In genomic region chr4:89475848-89476247, GRCm38 (mm10) we compare ENCODE assay signal across 14 mouse cellular contexts.
A peak's percentile ranks its signal among the peaks of the same experiment; 100 is the strongest.
DNase-seq lines count a peak whose midpoint lies in the region; ATAC-seq and TF ChIP-seq lines count a peak whose summit lies in the region.
"Had no signal": no experiment of that assay in that cellular context is flagged by ENCODE, and none has a peak within 500 bp of the region (broad histone marks: within the 10 kb centered on the region; RNA-seq: fewer than 3 reads in every experiment).

No protein-coding gene starts in this region.

- no peak overlapping the region for H3K27ac ChIP-seq in stomach, postnatal 0 days (replicated peaks)
- H3K27ac ChIP-seq in forebrain, embryonic 16.5 days (ENCODE audit: low read length) = no peak overlapping the region
- H3K27ac ChIP-seq: heart, embryonic 13.5 days; hindbrain, postnatal 0 days; limb, embryonic 10.5 days; midbrain, embryonic 15.5 days had no signal

- no peaks in the 10 kb centered on the region for H3K27me3 ChIP-seq in stomach, postnatal 0 days (ENCODE audit: control insufficient read depth, insufficient read depth, low read length)
- H3K27me3 ChIP-seq in forebrain, embryonic 16.5 days (replicated peaks; ENCODE audit: control insufficient read depth, insufficient read depth, low read length) = no peaks in the 10 kb centered on the region
- H3K27me3 ChIP-seq: heart, embryonic 13.5 days; midbrain, embryonic 15.5 days had no signal

- TF ChIP-seq EP300 in stomach, postnatal 0 days (optimal IDR thresholded peaks at IDR 0.05) = no peak

- no peak overlapping the region for H3K4me3 ChIP-seq in stomach, postnatal 0 days (ENCODE audit: low read depth, low read length)
- H3K4me3 ChIP-seq in forebrain, embryonic 16.5 days (replicated peaks; ENCODE audit: low read length) = no peak overlapping the region
- H3K4me3 ChIP-seq: heart, embryonic 13.5 days; limb, embryonic 10.5 days; midbrain, embryonic 15.5 days had no signal

- 57% methylated on average over 3 of the region's 3 CpGs for WGBS in stomach, postnatal 0 days
- 75% methylated on average over 3 of the region's 3 CpGs for WGBS in forebrain, embryonic 16.5 days

- no peak overlapping the region for H3K9ac ChIP-seq in stomach, postnatal 0 days (ENCODE audit: low read length)
- H3K9ac ChIP-seq in forebrain, embryonic 16.5 days (replicated peaks; ENCODE audit: low read depth, low read length) = no peak overlapping the region
- H3K9ac ChIP-seq: heart, embryonic 13.5 days; midbrain, embryonic 15.5 days had no signal

- no peak overlapping the region for H3K4me2 ChIP-seq in stomach, postnatal 0 days (replicated peaks; ENCODE audit: low read depth)
- no peak overlapping the region for H3K4me2 ChIP-seq in forebrain, embryonic 16.5 days (ENCODE audit: low read length)
- H3K4me2 ChIP-seq: heart, embryonic 13.5 days; midbrain, embryonic 15.5 days had no signal

- no peak for TF ChIP-seq CTCF in stomach, postnatal 0 days (IDR thresholded peaks at IDR 0.05; ENCODE audit: low read depth)

- ATAC-seq in stomach, postnatal 0 days (ENCODE audit: low FRiP score, low TSS enrichment) = 0 out of 2 replicates have a peak, but pooled peaks have one; percentile 51
- no peak for ATAC-seq in forebrain, embryonic 16.5 days
- ATAC-seq: hindbrain, postnatal 0 days; midbrain, embryonic 15.5 days had no signal

- H3K9me3 ChIP-seq in stomach, postnatal 0 days (ENCODE audit: control insufficient read depth, low read length) = no peaks in the 10 kb centered on the region
- H3K9me3 ChIP-seq in forebrain, embryonic 16.5 days (ENCODE audit: control insufficient read depth, low read length) = no peaks in the 10 kb centered on the region
- H3K9me3 ChIP-seq: heart, embryonic 13.5 days; limb, embryonic 10.5 days; midbrain, embryonic 15.5 days had no signal

- H3K4me1 ChIP-seq in stomach, postnatal 0 days (replicated peaks; ENCODE audit: control insufficient read depth, insufficient read depth) = peaks cover 3% of the 10 kb centered on the region; the same call in 1 of the 2 replicates
- no peaks in the 10 kb centered on the region for H3K4me1 ChIP-seq in forebrain, embryonic 16.5 days (replicated peaks; ENCODE audit: control insufficient read depth, insufficient read depth, low read length)
- H3K4me1 ChIP-seq: heart, embryonic 13.5 days; midbrain, embryonic 15.5 days had no signal

- peak; percentile 75 for DNase-seq in heart, adult 11 months
- DNase-seq in heart, postnatal 4 days = no peak
- DNase-seq in ovary, adult 18-20 months (ENCODE audit: low spot score) = peak; percentile 45
- DNase-seq in ovary, postnatal 10 days (ENCODE audit: low spot score) = no peak
- peak; percentile 9 for DNase-seq in liver
- peak; percentile 41 for DNase-seq in stomach, postnatal 0 days (ENCODE audit: low spot score)
- DNase-seq in ovary, postnatal 14 days (ENCODE audit: low spot score) = no peak
- DNase-seq: layer of hippocampus, adult 9-11 months; lung, postnatal 10 days had no signal

- no peaks in the 10 kb centered on the region for H3K36me3 ChIP-seq in stomach, postnatal 0 days (ENCODE audit: control insufficient read depth, insufficient read depth, low read length)
- H3K36me3 ChIP-seq in forebrain, embryonic 16.5 days (ENCODE audit: control insufficient read depth, insufficient read depth) = no peaks in the 10 kb centered on the region
- H3K36me3 ChIP-seq: heart, embryonic 13.5 days; limb, embryonic 10.5 days; midbrain, embryonic 15.5 days had no signal

Comparison
In these comparisons a context has a peak if more than half of its experiments do, and no peak if none do; other contexts are left out.
1. DNase-seq: peak in heart, adult 11 months (single experiment), ovary, adult 18-20 months (single experiment), liver (single experiment) and stomach, postnatal 0 days (single experiment); none in heart, postnatal 4 days (single experiment), ovary, postnatal 10 days (single experiment) and ovary, postnatal 14 days (single experiment).